Mouse (Mus musculus) right cerebral cortex, postnatal 36 days (tissue): ENCODE data around the gene Jmjd6.

Experiments used
- DNase-seq, 2 experiments: peaks; one replicate each; pipeline ENCODE4 v3.0.0; 2022; ENCODE audit warnings: low spot score in 2 of 2, mixed read lengths in 1 of 2

Gene Jmjd6

GRCm38 (mm10) chr11:116807116-116807515, 36.1 kb downstream of the Jmjd6 start:
- no peak for DNase-seq

GRCm38 (mm10) chr11:116806136-116807071, 36.8 kb downstream of the Jmjd6 start:
- no peak for DNase-seq

GRCm38 (mm10) chr11:116802709-116803108, 40.5 kb downstream of the Jmjd6 start:
- DNase-seq = no peak

- no peak for DNase-seq
Observed at GRCm38 (mm10) chr11:116801106-116801505, 42.1 kb downstream of the Jmjd6 start.

GRCm38 (mm10) chr11:116799364-116799763, 43.9 kb downstream of the Jmjd6 start:
- DNase-seq = no peak
